Mouse (Mus musculus): ENCODE measurements around the gene Wee2. TPM values are rescaled to one million over a fixed set of nuclear protein-coding genes. Genes with fewer than 3 reads are reported as not detected.

The Wee2 gene
- polyA plus RNA-seq, 1 experiment from 2014 or later: 0.06 TPM

DNA sequence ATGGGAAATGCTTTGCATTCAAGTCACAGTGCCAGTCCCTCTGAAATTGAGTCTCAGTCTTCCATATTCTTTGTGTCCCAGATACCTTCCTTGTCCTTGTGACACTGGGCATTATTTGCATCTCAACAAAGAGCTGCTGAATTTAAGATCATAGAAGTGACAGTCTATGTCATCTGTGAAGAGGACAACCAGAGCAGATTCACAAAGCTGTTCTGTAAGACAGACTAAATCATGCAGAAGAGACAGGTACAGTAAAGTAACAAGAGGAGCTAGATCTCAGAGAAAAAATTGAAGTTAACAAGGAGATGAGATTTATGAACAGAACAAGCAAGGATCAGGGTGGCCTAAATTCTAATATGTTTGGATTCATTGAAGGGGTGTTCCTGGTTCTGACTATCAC is 52.0 kb downstream of the Wee2 start, which contains the start of gene Tas2r137:
TSS of gene Tas2r137 (plus strand) at position 301 of the 400 bp plus-strand sequence.
- Histone ChIP-seq H3K4me3 (replicated peaks) (no peak within 1 kb of the TSS), H3K4me1 (no peaks in the 10 kb centered on the region), H3K27me3 (no peaks in the 10 kb centered on the region), H3K36me3 (no peaks in the 10 kb centered on the region), H3K4me2 (no peak within 1 kb of the TSS), H3K9ac (no peak within 1 kb of the TSS), H3K9me3 (replicated peaks) (no peaks in the 10 kb centered on the region; the same call in 1 of the 2 replicates), H3K27ac (no peak within 1 kb of the TSS)
- ATAC-seq (replicated peaks; ENCODE audit: low FRiP score): no peak

DNA sequence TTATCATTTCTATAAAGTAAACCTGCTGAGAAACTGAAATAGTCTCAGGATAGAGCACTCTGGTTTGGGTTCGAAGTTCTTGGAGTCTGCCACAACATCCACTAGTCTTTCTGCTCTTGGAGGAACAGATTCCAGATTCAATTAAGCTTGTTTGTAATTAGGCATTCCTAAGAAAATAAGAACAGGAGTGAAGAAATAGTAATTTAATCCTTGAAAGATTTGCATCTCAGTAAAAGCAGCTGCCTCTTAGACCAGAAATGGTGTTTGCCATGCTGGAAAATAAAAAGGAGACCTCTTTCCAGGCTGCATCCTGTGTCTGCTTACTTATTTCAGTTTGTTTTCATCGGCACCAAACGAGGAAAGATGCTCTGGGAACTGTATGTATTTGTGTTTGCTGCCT is 54.3 kb downstream of the Wee2 start, which contains the start of gene Tas2r108:
TSS of gene Tas2r108 (plus strand) at position 301 of the 400 bp plus-strand sequence.
- no peak within 1 kb of the TSS for H3K4me2 ChIP-seq
- ATAC-seq (replicated peaks; ENCODE audit: low FRiP score): no peak
- 93% methylated on average over 3 of the region's 3 CpGs for WGBS

More for the DNA sequence above, 54.3 kb downstream of the Wee2 start, which contains the start of gene Tas2r108:
- Histone ChIP-seq H3K27me3 (no peaks in the 10 kb centered on the region), H3K36me3 (no peaks in the 10 kb centered on the region), H3K9ac (no peak within 1 kb of the TSS), H3K27ac (no peak within 1 kb of the TSS), H3K4me3 (replicated peaks) (no peak within 1 kb of the TSS), H3K9me3 (replicated peaks) (no peaks in the 10 kb centered on the region), H3K4me1 (no peaks in the 10 kb centered on the region)

Other genes with a start within 250 kb of the Wee2 start
- 44.8 and 46.8 TPM in 2 replicates for gene Agk, start 113.9 kb upstream of the Wee2 start, polyA plus RNA-seq (2015; fragmentation: Nextera tagmentation; extraction: Ambion mirVana)
- 10.7 and 14.8 TPM in 2 replicates for gene E330009J07Rik, start 3.0 kb upstream of the Wee2 start, polyA plus RNA-seq (2015; fragmentation: Nextera tagmentation; extraction: Ambion mirVana)
- gene Ssbp1, start 32.3 kb downstream of the Wee2 start, polyA plus RNA-seq (2015; fragmentation: Nextera tagmentation; extraction: Ambion mirVana): 171 and 178 TPM in 2 replicates
- gene Tas2r137, start 52.1 kb downstream of the Wee2 start, polyA plus RNA-seq (2015; fragmentation: Nextera tagmentation; extraction: Ambion mirVana): not detected in 2 replicates
- gene Tas2r108, start 54.4 kb downstream of the Wee2 start, polyA plus RNA-seq (2015; fragmentation: Nextera tagmentation; extraction: Ambion mirVana): not detected in 2 replicates
- not detected in 2 replicates for gene Prss37, start 80.4 kb downstream of the Wee2 start, polyA plus RNA-seq (2015; fragmentation: Nextera tagmentation; extraction: Ambion mirVana)
- gene Olfr461, start 116.0 kb downstream of the Wee2 start, polyA plus RNA-seq (2015; fragmentation: Nextera tagmentation; extraction: Ambion mirVana): 0.06 TPM in 1 of 2 replicates, not detected in the other
- not detected in 2 replicates for gene Olfr460, start 130.4 kb downstream of the Wee2 start, polyA plus RNA-seq (2015; fragmentation: Nextera tagmentation; extraction: Ambion mirVana)
- gene Clec5a, start 146.7 kb downstream of the Wee2 start, polyA plus RNA-seq (2015; fragmentation: Nextera tagmentation; extraction: Ambion mirVana): 0.84 and 1.1 TPM in 2 replicates
- gene Tas2r138, start 174.2 kb downstream of the Wee2 start, polyA plus RNA-seq (2015; fragmentation: Nextera tagmentation; extraction: Ambion mirVana): not detected in 2 replicates
- gene Mgam, start 189.7 kb downstream of the Wee2 start, polyA plus RNA-seq (2015; fragmentation: Nextera tagmentation; extraction: Ambion mirVana): 0.71 and 1.7 TPM in 2 replicates

Measured in kidney, embryonic 15.5 days (tissue).